Mouse (Mus musculus) frontal cortex, postnatal 14 days (tissue): ENCODE measurements around the gene Cpeb3.
"Not testable (repeated sequence)": the region's sequence is repeated elsewhere in the genome, so short reads cannot be mapped to it uniquely, and the experiment has no call there.

Source experiments
- DNase-seq, 2 experiments: peaks; one replicate each; pipeline ENCODE4 v3.0.0; 2022; ENCODE audit warnings: low spot score in 2 of 2

Gene Cpeb3

DNA sequence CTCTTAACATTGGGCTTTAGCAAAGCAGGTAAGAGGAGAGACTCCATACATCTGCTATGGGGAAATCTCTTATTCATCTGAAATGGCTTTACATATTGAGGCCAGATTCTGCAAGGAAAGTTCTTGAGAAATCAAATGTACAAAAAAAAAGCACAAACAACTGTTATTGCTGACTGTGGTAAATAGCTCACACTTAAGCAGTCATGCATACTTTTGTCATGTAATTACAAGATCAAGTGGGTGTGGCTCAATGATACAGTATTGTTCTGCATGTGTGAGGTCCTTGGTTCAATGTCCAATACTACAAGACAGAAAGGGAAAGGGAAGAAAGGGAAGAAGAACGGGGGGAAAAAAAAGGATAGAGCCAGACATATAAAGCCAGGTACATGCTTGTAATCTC lies 62.6 kb downstream of the Cpeb3 start:
- DNase-seq, result no peak

- no peak for DNase-seq
Observed at GRCm38 (mm10) chr19:37145401-37145800, 63.0 kb downstream of the Cpeb3 start.

DNA sequence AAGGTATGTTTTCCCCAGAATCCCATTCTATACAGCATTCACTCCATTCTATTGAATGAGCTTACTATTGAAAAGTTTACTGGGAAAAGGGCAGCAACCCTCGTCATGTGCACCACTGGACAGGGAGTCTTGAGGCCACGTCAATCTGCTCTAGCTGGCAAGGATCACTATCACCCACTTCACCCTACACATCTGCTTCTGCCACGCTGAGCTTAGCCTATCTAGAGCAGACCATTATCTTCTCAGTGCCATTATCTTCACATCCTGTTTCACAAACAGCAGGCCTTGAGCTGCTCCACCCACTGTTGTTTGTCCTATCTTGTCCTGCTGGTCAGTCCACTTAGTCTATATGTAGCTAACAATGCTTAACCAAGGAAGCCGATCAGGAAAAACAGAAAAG lies 66.8 kb downstream of the Cpeb3 start:
- no peak for DNase-seq

GRCm38 (mm10) chr19:37137133-37137532 lies 71.3 kb downstream of the Cpeb3 start:
- no peak for DNase-seq

DNA sequence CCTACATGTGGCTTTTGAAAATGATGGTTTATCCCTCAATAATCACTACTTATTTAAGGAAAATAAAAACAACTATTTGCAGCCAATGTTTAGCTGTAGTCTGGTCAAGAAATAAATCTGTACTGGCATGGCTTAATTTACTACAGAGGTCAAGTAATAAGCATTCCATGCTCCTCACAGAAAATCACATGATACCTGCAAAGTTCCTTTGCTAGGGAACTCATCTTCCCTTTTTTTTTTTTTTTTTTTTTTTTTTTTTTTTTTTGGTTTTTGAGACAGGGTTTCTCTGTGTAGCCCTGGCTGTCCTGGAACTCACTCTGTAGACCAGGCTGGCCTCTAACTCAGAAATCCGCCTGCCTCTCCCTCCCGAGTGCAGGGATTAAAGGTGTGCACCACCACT lies 72.9 kb downstream of the Cpeb3 start:
- DNase-seq, result not testable (repeated sequence)

GRCm38 (mm10) chr19:37133666-37134065 lies 74.7 kb downstream of the Cpeb3 start:
- no peak for DNase-seq

- DNase-seq, result no peak
Observed at GRCm38 (mm10) chr19:37131660-37132059, 76.7 kb downstream of the Cpeb3 start.

DNA sequence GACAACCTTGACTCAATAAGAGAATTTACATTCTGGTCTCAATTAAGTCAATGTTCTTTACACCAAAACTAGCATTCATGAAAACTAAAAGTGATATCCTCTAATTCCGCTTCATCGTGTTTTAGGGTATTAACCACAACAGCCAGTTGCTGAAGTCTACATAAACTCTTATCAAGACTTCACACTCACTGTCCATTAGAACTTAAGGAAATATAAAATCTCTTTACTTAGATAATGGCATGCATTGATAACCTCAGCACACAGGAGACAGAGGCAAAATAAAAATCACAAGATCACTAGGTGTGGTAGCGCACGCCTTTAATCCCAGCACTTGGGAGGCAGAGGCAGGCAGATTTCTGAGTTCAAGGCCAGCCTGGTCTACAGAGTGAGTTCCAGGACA lies 79.9 kb downstream of the Cpeb3 start:
- DNase-seq, result no peak

- DNase-seq, result no peak
Observed at GRCm38 (mm10) chr19:37127018-37127567, 81.3 kb downstream of the Cpeb3 start.

- no peak for DNase-seq
Observed at GRCm38 (mm10) chr19:37124961-37125360, 83.4 kb downstream of the Cpeb3 start.

GRCm38 (mm10) chr19:37119281-37119680 lies 89.1 kb downstream of the Cpeb3 start:
- no peak for DNase-seq

- DNase-seq, result no peak
Observed at GRCm38 (mm10) chr19:37115824-37116223, 92.6 kb downstream of the Cpeb3 start.

GRCm38 (mm10) chr19:37115374-37115773 lies 93.0 kb downstream of the Cpeb3 start:
- DNase-seq, result no peak

- DNase-seq, result no peak
Observed at GRCm38 (mm10) chr19:37111831-37112230, 96.6 kb downstream of the Cpeb3 start.

GRCm38 (mm10) chr19:37110494-37110893 lies 97.9 kb downstream of the Cpeb3 start:
- DNase-seq, result no peak

- DNase-seq, result no peak
Observed at GRCm38 (mm10) chr19:37109853-37110252, 98.5 kb downstream of the Cpeb3 start.

- DNase-seq, result no peak
Observed at GRCm38 (mm10) chr19:37100689-37101088, 107.7 kb downstream of the Cpeb3 start.

GRCm38 (mm10) chr19:37095666-37096330 lies 112.6 kb downstream of the Cpeb3 start:
- DNase-seq, result no peak

- DNase-seq, result no peak
Observed at GRCm38 (mm10) chr19:37093181-37093580, 115.2 kb downstream of the Cpeb3 start.

- no peak for DNase-seq
Observed at GRCm38 (mm10) chr19:37090146-37091061, 118.0 kb downstream of the Cpeb3 start.

GRCm38 (mm10) chr19:37088043-37088748 lies 120.2 kb downstream of the Cpeb3 start:
- DNase-seq, result no peak

GRCm38 (mm10) chr19:37084546-37084945 lies 123.9 kb downstream of the Cpeb3 start:
- no peak for DNase-seq
